Mouse (Mus musculus) embryonic facial prominence, embryonic 13.5 days (tissue): ENCODE measurements around the gene Mphosph8. TPM values are rescaled to one million over a fixed set of nuclear protein-coding genes. Genes with fewer than 3 reads are reported as not detected.

ENCODE experiments used
- ATAC-seq: fragments of 200-750 bp; cut with Nextera tagmentation; 2 replicates; pipeline ENCODE4 v1.8.0; 2017; ENCODE audit warnings: low read depth; ENCODE audit not compliant: insufficient number of reproducible peaks, insufficient read depth, low FRiP score, low TSS enrichment
- H3K27ac ChIP-seq: fragments of 300-500 bp; sonication (generic); 2 replicates; pipeline ENCODE4 v1.5.1; 2015; ENCODE audit warnings: moderate library complexity, mild to moderate bottlenecking, inconsistent platforms
- H3K27me3 ChIP-seq: fragments of 300-500 bp; sonication (generic); 2 replicates; pipeline ENCODE4 v1.6.1; 2015; ENCODE audit warnings: mild to moderate bottlenecking, inconsistent platforms
- H3K36me3 ChIP-seq: fragments of 300-500 bp; sonication (generic); 2 replicates; pipeline ENCODE4 v1.6.1; 2015; ENCODE audit warnings: mild to moderate bottlenecking, inconsistent platforms
- H3K4me1 ChIP-seq: fragments of 300-500 bp; sonication (generic); 2 replicates; pipeline ENCODE4 v1.6.1; 2015; ENCODE audit warnings: inconsistent platforms
- H3K4me2 ChIP-seq: fragments of 300-500 bp; sonication (generic); 2 replicates; pipeline ENCODE4 v1.6.1; 2015; ENCODE audit warnings: moderate library complexity, mild to moderate bottlenecking, inconsistent platforms
- H3K4me3 ChIP-seq: fragments of 300-500 bp; sonication (generic); 2 replicates; pipeline ENCODE4 v1.5.1; 2015; ENCODE audit warnings: mild to moderate bottlenecking, inconsistent platforms
- H3K9ac ChIP-seq: fragments of 300-500 bp; sonication (generic); 2 replicates; pipeline ENCODE4 v1.6.1; 2015; ENCODE audit warnings: mild to moderate bottlenecking, inconsistent platforms
- H3K9me3 ChIP-seq: fragments of 300-500 bp; sonication (generic); 2 replicates; pipeline ENCODE4 v1.6.1; 2016; ENCODE audit warnings: inconsistent platforms
- WGBS: fragments of 180-500 bp; shearing (Covaris S2); methylation state at CpG from one replicate; pipeline ENCODE4 v1.1.7; 2015; ENCODE audit warnings: mixed read lengths; 5-methylcytosine and 5-hydroxymethylcytosine counted together
- polyA plus RNA-seq: library from polyadenylated mRNA; unstranded; fragments of >200 nt; fragmentation: Nextera tagmentation; extraction: Ambion mirVana; gene quantifications from 2 replicates; pipeline ENCODE4 v1.2.1, GENCODE M21; 2015

The Mphosph8 gene
- polyA plus RNA-seq, 1 experiment from 2014 or later = 35.7 TPM

- peaks cover 87% of the 10 kb centered on the region for H3K36me3 ChIP-seq
- no peaks in the 10 kb centered on the region for H3K27me3 ChIP-seq
- H3K9ac ChIP-seq = no peak overlapping the region
- no peaks in the 10 kb centered on the region for H3K4me1 ChIP-seq
- ATAC-seq = no peak
- no peaks in the 10 kb centered on the region for H3K9me3 ChIP-seq
- WGBS = 86% methylated on average over 1 of the region's 1 CpGs
- no peak overlapping the region for H3K4me2 ChIP-seq
- no peak overlapping the region for H3K4me3 ChIP-seq
- no peak overlapping the region for H3K27ac ChIP-seq
These were observed 21.7 kb downstream of the Mphosph8 start for GRCm38 (mm10) chr14:56689766-56690165.

GRCm38 (mm10) chr14:56695495-56695894 lies 27.4 kb downstream of the Mphosph8 start:
- H3K27ac ChIP-seq = no peak overlapping the region
- H3K9ac ChIP-seq = no peak overlapping the region
- no peak overlapping the region for H3K4me2 ChIP-seq
- H3K27me3 ChIP-seq = no peaks in the 10 kb centered on the region
- no peaks in the 10 kb centered on the region for H3K4me1 ChIP-seq
- WGBS = 80% methylated on average over 3 of the region's 3 CpGs
- ATAC-seq = no peak
- H3K9me3 ChIP-seq = no peaks in the 10 kb centered on the region
- H3K36me3 ChIP-seq = peaks cover 94% of the 10 kb centered on the region
- H3K4me3 ChIP-seq = no peak overlapping the region

GRCm38 (mm10) chr14:56697836-56698235 lies 29.8 kb downstream of the Mphosph8 start:
- H3K9me3 ChIP-seq = no peaks in the 10 kb centered on the region
- ATAC-seq = no peak
- H3K27ac ChIP-seq = no peak overlapping the region; the same call in 1 of the 2 replicates
- no peaks in the 10 kb centered on the region for H3K27me3 ChIP-seq
- peaks cover 74% of the 10 kb centered on the region for H3K36me3 ChIP-seq
- H3K4me3 ChIP-seq = no peak overlapping the region
- no peaks in the 10 kb centered on the region for H3K4me1 ChIP-seq
- WGBS = 90% methylated on average over 5 of the region's 5 CpGs
- H3K9ac ChIP-seq = no peak overlapping the region
- H3K4me2 ChIP-seq = no peak overlapping the region

- no peaks in the 10 kb centered on the region for H3K4me1 ChIP-seq
- no peak overlapping the region for H3K4me2 ChIP-seq
- ATAC-seq = no peak
- H3K27me3 ChIP-seq = no peaks in the 10 kb centered on the region
- H3K27ac ChIP-seq = no peak overlapping the region
- no peak overlapping the region for H3K4me3 ChIP-seq
- H3K9ac ChIP-seq = no peak overlapping the region
- H3K9me3 ChIP-seq = no peaks in the 10 kb centered on the region
- H3K36me3 ChIP-seq = peaks cover 30% of the 10 kb centered on the region
- 93% methylated on average over 4 of the region's 4 CpGs for WGBS
These were observed 34.6 kb downstream of the Mphosph8 start for GRCm38 (mm10) chr14:56702644-56703043.

GRCm38 (mm10) chr14:56705687-56706086 lies 37.6 kb downstream of the Mphosph8 start:
- WGBS = 61% methylated on average over 4 of the region's 4 CpGs
- peaks cover 8% of the 10 kb centered on the region for H3K36me3 ChIP-seq
- ATAC-seq = no peak
- no peaks in the 10 kb centered on the region for H3K9me3 ChIP-seq
- H3K9ac ChIP-seq = no peak overlapping the region
- no peak overlapping the region for H3K4me3 ChIP-seq
- no peak overlapping the region for H3K4me2 ChIP-seq
- H3K4me1 ChIP-seq = no peaks in the 10 kb centered on the region
- H3K27me3 ChIP-seq = no peaks in the 10 kb centered on the region
- H3K27ac ChIP-seq = no peak overlapping the region

DNA sequence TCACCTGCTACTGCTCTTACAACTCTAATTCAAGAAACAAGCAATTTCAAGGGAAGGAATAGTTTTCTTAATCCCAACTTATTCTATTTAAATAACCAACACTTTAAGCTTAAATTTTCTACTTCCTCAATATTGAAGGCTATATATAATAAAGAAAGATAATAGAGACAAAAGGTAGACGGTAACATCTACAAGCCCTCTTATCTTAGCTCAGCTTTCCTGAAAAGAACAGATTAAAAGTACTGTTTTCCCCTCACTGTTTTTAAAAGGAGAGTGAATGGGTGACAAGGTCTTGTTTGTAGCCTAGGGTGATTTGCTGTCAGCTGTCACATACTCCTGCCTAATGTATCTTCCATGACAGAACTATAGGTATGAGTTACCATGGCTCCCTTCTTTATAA lies 58.4 kb downstream of the Mphosph8 start:
- no peak overlapping the region for H3K4me3 ChIP-seq
- 86% methylated on average over 1 of the region's 1 CpGs for WGBS
- H3K27ac ChIP-seq = no peak overlapping the region
- no peaks in the 10 kb centered on the region for H3K9me3 ChIP-seq
- H3K4me1 ChIP-seq = no peaks in the 10 kb centered on the region
- H3K27me3 ChIP-seq = no peaks in the 10 kb centered on the region
- H3K4me2 ChIP-seq = no peak overlapping the region
- no peak for ATAC-seq
- H3K9ac ChIP-seq = no peak overlapping the region
- peaks cover 10% of the 10 kb centered on the region; the same call in 1 of the 2 replicates for H3K36me3 ChIP-seq

DNA sequence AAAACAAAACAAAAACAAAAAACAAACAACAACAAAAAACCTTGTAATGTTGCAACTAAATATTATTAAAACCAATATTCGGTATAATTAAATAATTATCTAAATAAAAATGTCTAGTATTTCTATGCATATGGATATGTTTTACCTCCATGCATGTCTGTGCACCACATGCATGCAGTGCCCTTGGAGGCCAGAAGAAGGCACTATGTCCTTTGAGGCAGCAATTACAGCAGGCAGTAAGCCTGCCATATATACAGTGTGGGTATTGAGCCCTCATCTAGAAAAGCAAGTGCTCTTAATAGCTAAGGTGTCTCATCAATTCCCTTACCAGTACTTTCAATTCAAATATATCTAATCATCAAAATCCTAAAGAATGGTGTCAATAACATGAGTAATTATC lies 72.1 kb downstream of the Mphosph8 start:
- no peak overlapping the region for H3K27ac ChIP-seq
- no peak for ATAC-seq
- H3K4me1 ChIP-seq = no peaks in the 10 kb centered on the region
- no peaks in the 10 kb centered on the region for H3K9me3 ChIP-seq
- 100% methylated on average over 1 of the region's 1 CpGs for WGBS
- no peak overlapping the region for H3K4me3 ChIP-seq
- no peak overlapping the region for H3K9ac ChIP-seq
- H3K4me2 ChIP-seq = no peak overlapping the region
- H3K36me3 ChIP-seq = peaks cover 15% of the 10 kb centered on the region
- no peaks in the 10 kb centered on the region for H3K27me3 ChIP-seq

Other genes starting within 250 kb of the Mphosph8 start
- 12.9 and 13.3 TPM in 2 replicates for gene Cenpj, start 92.8 kb upstream of the Mphosph8 start, polyA plus RNA-seq
- 2.1 and 2.6 TPM in 2 replicates for gene Parp4, start 92.6 kb upstream of the Mphosph8 start, polyA plus RNA-seq
- gene Pspc1, start 110.1 kb downstream of the Mphosph8 start, polyA plus RNA-seq = 35.3 and 45.7 TPM in 2 replicates
- gene Zmym5, start 143.5 kb downstream of the Mphosph8 start, polyA plus RNA-seq = 29.5 and 31.8 TPM in 2 replicates
- gene Zmym2, start 218.4 kb downstream of the Mphosph8 start, polyA plus RNA-seq = 52.2 and 52.6 TPM in 2 replicates